Mouse (Mus musculus): ENCODE data around the gene Gm20422.

Gm20422 gene

DNA sequence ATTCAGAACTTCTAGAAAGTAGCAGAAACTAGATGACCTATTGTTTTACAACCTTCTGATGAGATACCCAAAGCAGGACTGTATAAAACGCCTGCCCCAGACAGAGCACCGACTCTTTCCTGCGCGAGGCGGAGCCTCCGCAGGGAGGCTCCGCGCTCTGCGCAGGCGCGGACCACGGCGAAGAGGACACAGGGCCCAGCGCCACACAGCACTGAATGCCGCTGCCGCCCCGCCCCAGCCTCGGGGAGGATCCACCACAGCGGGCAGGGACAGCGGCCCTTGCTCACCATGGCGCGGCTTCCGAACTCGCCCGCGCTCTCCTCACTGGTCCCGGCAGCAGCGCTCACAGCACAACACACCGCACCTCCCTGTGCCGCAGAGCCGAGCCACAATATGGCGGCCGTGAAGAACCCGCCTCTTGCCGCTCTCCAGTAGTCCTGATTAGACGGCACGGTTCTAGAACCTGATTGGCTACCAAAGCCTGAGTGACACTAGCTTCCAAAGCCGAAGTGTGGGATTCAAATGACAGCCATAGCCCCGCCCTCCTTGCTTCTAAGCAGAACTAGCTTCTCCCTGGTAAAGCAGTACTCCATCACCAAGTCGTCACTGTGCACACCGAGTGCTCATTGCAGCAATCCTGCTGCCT is at the start of gene Gm20422:
Gene Gm20422 (minus strand): TSS at position 384 of the 646 bp plus-strand sequence.
- DNase-seq (ENCODE audit: low spot score), result peak; percentile 86

DNA sequence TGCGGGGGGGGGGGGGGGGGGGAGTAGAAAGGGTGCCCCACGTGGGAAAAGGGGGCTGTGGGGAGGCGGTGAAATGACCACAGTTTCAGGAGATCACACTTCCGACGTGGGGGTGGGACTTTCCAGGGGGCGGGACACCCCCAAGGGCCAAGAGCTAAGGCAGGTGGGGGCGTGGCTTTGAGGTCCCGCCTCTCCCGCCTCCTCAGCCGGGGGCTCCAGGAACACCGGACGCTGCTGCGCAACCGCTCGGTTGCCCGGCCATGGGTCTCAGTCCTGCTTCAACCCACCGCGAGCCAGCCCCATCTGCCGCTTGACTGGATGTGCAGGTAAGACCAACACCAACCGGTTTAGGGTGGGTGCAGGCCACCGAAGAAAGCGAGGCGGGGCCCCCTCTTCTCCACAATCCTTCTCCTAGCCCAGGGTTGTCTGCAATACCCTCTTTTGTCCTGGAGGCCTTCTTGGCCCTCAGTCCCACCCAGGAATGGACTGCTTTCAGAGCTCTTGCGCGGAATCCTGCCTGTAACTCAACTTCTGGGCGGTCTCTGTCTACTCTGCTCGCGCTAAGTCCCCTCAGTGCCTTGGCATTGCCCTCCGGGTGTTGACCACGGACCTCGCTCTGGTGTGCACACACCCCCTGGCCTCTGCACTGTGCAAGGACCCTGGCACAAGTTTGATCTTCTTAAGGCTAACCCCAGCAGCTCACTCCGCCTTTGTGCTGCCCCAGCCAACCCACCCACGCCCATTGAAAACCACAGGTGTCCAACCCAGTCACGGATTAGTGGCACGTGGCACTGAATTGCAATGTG is 47.9 kb upstream of the Gm20422 start, which contains the start of gene Lpar2:
Gene Lpar2 (plus strand): TSS at position 44 of the 806 bp plus-strand sequence.
- DNase-seq (ENCODE audit: low spot score), result no peak

DNA sequence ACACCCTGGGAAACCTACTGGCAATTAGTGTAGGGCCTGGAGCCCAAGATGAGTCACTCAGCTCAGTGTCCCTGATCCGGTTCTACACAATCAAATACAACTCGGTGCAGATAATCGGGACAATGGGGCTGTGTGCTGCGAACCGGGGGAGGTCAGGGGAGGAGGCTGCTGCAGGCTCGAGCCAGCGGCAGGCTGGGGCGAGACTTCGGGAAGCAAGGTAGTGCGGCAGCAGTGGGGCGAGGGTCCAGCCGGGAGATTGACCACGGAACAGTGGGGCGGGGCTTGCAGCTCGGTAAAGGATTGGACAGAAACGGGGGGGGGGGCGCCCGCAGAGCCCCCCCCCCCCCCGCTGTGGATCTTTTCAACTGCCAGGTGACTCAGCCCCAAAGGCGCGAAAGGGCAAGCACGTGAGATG is 47.3 kb upstream of the Gm20422 start:
- DNase-seq (ENCODE audit: low spot score), result no peak

DNA sequence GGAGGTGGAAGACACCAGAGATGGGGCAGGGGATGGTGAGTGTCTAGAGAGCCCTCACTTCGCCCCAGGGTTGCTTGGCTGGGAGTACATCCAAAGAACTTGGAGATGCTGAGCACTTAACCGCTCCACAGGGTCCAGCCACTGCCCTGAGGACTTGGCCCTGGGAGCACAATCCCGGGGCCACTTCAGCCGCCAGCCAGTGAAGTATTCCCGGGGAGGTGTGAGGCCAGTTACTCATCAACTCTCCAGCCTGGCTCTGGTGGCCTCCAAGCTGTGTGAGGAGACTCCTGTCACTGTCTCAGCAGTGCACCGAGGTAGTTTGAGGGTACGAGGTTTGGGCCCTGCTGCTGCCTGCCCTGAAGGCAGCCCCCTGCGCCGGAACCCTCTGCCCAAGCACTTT is 45.8 kb upstream of the Gm20422 start:
- no peak for DNase-seq (ENCODE audit: low spot score)

DNA sequence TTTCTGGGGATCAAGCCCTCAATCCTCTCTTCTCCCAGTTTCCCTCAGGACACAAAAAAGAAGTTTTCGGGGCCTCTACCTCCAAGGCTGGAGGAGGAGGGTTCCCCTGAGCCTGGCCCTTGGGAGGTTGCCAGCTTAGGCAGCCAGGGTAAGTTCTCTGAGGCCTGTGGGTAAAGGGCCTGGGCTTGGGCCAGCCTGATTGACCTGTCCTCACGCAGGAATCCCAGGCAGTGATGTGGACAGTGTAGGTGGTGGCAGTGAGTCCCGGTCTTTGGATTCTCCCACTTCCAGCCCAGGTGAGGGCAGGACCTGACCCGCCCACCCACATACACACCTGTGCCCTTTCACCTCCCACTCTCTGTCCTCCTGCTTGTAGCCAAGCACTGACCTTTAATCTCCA is 40.7 kb upstream of the Gm20422 start:
- DNase-seq (ENCODE audit: low spot score), result no peak

DNA sequence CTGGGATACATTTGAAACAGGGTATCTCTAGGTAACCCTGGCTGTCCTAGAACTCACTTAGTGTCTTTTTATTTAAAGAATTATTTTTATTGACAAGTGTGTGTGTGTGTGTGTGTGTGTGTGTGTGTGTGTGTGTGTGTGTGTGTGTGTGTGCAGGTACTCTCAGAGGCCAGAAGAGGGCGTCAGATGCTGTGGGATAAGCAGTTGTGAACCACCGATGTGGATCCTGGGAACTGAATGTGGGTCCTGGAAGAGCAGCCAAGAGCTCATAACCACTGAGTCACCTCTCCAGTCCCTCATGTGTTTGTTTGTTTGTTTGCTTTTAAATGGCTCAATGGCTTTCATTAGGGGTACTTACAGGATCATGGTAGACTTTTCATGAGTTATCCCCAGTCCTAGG is 40.2 kb upstream of the Gm20422 start:
- DNase-seq (ENCODE audit: low spot score), result no peak

DNA sequence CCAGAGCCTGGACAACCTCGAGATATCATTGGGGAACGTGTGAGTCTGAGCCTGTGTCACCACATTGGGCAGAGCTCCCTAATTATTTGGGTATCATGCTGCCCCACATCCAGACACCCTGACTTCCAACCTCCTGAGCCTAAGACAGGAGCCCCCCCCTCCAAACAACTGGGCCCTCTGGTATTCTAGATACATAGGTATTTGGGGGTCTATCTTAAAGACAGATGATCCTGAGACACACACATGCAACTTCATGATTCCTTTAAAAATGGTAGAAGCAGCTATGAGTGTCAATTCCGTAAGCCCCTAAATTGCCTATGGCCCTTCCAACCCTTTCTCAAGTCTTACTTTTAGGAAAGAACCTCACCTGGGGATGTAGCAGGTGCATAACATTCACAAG is 35.1 kb upstream of the Gm20422 start:
- DNase-seq (ENCODE audit: low spot score), result no peak

DNA sequence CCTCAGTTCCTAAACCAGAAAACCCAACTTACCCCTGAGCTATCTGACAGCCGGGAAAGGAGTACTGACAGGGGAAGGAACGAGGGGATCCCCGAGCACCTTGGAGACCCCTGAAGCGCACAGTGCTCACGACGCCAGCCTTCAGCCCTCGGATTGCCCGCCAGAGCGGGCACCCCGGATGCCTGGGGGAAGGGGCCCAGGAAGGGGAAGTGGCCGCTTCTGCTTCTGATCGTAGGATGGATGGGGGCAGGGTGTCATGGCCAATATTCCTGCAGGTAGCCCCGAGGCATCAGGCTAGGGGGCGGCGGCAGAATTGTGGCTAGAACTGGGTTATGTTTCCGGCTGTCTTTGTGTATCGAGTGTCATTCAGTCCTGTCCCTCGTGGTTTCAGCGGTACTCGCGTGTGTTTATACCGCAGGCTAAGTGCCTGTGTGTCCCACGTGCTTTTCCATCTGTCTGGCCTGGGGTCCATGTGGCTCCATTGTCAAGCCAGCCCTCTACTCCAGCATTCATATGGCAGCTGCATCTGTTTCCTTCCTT is 34.2 kb upstream of the Gm20422 start:
- DNase-seq (ENCODE audit: low spot score), result no peak

DNA sequence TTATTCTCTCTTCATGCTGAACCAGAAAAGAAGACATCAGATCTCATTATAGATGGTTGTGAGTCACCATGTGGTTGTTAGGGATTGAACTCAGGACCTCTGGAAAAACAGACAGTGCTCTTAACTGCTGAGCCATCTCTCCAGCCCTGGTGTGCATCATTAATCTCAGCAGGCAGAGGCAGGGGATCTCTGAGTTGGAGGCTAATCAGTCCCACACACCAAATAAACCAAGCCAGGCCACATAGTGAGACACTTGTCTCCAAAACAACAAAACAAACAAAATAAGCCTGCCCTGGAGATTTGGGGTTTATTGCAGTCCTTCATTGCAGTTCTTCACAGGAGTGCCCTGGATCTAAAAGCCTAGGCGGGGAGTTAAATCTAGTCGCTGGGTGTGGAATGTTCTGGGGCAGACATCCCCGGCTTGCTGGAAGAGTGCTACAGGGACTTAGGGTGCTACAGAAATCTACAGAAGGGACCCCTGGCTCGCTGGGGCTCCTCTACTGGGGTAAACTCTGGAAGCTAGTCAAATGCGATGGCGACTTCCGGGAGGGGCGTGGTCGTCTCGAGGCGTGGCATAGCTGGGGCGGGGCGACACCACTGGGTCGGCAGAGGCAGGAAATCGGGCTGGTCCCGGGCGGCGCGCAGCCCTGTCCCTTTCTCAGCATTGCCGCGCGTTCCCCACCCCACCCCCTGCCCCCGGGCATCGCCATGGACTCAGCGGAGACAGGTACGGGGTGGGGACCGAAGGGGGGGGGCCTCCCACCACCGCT is 33.6 kb upstream of the Gm20422 start, which contains the start of gene Gmip:
Gene Gmip (plus strand): TSS at position 586 of the 770 bp plus-strand sequence.
- DNase-seq (ENCODE audit: low spot score), result no peak

DNA sequence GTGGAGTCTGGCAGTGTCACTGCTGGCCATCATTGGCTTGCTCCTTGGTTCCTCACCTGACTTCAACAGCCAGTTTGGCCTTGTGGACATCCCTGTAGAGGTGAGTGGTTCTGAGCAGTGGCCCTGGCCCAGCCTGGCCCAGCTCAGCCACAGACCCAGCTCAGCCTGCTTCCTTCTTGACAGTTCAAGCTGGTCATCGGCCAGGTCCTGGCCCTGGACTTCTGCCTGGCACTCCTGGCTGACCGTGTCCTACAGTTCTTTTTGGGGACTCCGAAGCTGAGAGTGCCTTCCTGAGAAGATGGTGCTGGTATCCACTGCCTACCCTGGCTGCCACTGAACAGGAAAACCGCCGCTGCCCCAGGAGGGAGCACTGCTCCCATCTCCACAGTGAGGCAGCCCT is 32.5 kb upstream of the Gm20422 start:
- no peak for DNase-seq (ENCODE audit: low spot score)

DNA sequence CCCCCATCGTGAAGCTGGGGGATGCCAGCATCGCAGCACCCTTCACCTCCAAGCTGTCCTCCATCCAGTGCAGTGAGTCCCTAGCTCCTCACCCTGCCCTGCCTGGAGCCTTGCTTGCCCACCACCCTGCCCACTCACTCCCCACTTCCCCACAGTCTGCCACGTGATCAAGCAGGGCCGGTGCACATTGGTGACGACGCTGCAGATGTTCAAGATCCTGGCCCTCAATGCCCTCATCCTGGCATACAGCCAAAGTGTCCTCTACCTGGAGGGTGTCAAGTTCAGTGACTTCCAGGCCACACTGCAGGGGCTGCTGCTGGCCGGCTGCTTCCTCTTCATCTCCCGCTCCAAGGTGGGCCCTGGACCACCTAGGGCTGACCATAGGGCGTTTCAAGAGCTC is 30.8 kb upstream of the Gm20422 start:
- DNase-seq (ENCODE audit: low spot score), result no peak

DNA sequence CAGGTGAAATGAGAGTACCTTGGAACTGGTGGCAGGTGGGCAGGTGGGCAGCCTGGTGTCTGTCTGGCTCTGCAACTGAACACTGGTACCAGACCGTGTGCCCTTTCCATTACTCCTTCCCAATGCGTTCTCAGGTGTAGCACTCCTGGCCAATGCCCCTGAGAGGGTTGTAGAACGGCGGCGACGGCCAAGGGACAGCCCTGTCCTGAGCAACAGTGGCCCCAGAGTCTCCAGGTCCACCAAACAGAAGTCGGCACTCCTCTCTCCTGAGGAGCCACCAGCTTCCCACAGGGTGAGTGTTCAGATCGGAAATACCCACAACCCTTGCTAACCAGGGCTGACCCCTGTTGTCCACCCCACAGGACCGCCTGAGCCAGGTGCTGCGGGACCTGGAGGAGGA is 30.4 kb upstream of the Gm20422 start:
- DNase-seq (ENCODE audit: low spot score), result no peak

DNA sequence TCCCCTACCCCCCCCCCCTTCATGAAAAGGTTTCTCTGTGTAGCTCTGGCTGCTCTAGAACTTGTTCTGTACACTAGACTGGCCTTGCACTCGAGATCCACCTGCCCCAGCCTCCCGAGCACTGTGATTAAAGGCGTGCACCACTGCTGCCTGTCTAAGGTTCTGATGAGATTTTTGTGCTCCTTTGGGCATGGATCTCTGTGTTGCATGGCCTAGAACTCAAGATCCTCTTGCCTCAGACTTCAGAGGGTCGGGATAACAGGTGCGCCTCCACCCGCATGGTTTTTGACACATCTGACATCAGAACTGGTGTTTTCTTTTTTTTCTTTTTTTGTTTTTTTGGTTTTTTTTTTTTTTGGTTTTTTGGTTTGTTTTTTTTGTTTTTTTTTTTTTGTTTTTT is 29.9 kb upstream of the Gm20422 start:
- no peak for DNase-seq (ENCODE audit: low spot score)

DNA sequence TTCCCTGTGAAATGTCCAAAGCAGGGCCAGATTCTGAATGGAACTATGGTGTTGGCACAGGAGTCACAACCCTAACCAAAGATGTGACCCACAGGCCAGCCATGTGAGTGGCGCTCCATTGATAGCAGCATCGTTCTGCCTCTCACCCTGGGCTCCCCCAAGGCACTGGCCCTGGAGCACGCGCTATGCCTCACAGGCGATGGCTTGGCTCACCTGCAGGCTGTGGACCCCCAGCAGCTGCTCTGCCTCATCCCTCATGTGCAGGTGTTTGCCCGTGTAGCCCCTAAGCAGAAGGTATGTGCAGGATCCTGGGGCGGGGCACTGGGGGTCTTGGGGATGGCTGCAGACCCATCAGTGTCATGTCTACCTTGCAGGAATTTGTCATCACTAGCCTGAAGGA is 28.7 kb upstream of the Gm20422 start:
- DNase-seq (ENCODE audit: low spot score), result no peak

DNA sequence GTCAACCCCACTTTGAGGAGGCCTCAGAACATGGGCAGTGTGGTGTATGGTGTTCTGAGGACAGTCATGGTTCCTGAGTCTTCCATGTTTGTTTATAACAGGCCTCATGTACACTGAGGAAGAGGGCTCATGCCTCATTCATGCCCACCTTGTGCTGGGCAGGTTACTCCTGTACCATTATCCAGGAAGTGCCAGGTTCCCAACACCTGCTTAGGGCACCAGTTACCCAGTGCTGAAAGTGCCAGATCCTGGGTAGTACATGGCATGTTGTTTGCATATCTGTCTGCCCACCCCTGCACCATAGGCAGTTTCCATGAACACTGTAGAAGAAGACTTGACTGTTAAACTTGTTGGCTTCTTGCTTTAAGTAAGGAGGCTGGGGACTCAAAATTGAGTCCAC is 27.5 kb upstream of the Gm20422 start:
- DNase-seq (ENCODE audit: low spot score), result no peak

DNA sequence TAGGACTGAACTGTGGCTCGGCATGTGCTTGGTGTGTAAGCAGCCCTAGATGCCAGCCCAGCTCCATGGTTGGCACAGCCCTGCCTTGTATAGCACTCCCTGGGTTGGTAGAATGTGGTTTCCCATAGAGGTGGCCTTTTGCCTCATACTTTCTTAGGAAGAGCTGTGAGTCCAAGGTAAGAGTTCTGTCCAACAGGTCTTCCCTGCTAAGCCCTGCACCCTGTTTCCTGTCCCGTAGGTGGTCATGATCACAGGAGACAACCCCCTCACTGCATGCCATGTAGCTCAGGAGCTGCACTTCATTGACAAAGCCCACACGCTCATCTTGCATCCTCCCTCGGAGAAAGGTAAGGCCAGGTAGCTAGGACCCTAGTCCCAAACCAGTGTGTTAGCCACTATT is 27.1 kb upstream of the Gm20422 start:
- DNase-seq (ENCODE audit: low spot score), result no peak

DNA sequence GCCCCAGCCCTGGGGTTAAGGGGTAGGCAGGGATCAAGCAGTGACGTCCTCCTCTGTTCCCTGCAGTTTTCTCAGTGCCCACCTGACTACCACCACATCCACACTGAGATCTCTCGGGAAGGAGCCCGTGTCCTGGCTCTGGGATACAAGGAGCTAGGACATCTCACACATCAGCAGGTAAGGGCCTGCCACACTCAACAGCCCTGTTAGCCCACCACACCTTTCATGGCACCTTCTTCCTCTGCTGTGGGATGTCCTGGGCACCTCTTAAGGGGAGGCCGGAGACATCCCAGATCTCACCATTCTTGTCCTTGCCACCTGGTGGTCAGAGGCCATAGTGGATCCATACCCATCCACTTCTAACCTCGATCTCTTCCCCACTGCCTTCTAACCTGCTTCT is 25.3 kb upstream of the Gm20422 start:
- no peak for DNase-seq (ENCODE audit: low spot score)

DNA sequence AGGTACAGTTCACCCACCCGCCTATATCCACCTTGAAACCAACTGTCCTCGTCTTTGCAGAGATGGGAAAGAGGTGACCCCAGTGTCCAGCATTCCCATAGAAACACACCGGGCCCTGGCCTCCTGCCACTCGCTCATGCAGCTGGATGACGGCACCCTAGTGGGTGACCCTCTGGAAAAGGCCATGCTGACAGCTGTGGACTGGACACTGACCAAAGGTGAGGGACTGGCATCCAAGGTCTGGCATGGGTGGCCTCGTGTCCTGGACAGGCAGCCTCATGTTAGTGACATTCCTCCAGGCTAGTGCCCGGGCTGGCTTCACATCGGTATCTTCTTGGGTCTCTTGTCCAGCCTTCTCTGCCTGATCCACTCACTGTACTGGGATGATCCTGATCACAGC is 24.6 kb upstream of the Gm20422 start:
- no peak for DNase-seq (ENCODE audit: low spot score)

DNA sequence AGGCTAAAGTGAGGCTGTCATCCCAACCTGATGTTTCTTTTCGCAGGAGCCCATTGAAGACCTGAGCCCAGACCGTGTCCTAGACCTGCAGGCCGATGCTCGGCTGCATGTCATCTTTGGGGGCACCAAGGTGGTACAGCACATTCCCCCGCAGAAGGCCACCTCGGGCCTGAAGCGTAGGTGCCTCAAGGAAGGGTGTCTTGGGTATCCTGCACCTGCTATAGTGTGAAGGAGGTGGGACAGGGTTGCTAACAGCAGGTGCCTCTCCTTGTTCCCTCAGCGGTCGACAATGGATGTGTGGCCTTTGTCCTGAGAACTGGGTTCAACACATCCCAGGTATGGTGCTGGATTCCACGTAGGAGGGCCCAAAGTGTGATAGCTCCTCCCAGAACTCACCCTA is 23.0 kb upstream of the Gm20422 start:
- no peak for DNase-seq (ENCODE audit: low spot score)

DNA sequence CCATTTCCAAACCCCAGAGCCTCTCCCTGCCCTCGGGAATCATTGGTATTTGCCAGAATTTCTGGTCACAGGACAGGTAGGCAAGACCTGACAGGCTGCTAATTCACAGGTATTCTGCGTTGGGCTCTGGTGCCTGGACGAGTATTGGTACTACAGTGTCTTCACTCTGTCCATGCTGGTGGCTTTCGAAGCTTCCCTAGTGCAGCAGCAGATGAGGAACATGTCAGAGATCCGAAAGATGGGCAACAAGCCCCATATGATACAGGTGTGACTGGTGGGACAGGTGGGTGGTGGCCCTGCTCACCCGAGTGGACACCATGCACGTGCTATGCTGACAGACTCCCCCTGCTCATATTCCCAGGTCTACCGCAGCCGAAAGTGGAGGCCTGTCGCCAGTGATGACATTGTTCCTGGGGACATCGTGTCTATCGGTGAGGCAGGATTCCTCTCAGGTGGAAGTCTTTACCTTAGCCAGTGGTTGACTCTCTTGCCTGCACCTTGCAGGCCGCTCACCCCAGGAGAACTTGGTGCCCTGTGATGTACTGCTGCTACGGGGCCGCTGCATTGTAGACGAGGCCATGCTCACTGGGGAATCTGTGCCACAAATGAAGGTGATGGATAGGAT is 22.1 kb upstream of the Gm20422 start:
- no peak for DNase-seq (ENCODE audit: low spot score)

DNA sequence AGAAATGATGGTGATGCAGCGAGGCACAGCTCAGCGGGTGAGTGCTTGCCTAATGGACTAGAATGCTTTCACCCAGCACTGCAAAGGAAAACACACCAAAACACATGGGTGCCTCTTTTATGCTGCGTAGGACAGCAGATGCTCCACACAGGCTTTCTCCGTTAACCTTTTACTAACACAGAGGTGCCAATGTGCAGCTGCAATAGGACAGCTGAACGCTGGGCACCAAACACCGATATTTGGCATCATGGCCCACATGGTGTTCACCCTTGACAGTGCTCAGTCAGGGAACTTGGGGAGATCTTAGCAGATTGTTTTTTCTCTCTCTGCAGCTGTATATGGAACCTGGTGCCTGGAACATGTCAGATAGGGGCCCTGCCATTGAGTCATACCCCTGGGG is 20.2 kb upstream of the Gm20422 start:
- no peak for DNase-seq (ENCODE audit: low spot score)

DNA sequence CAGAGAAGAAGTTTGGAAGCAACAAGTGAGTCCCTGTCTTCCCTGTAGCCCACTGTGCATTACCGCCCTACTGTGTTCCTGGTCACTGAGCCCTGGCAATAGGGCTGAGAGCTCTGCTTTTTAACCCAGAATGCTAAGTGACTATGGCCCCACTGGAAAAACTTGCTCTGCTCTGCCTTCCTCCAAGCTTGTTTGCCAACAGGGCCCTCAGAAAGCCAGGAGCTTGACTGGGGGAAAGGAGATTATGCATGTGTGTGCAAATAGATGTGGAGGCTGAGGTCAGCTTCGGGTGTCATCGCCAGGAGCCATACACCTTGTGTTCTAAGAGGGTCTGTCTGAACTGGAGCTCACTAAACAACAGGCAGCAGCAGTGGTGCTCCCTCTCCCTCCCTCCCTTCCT is 19.4 kb upstream of the Gm20422 start:
- DNase-seq (ENCODE audit: low spot score), result no peak
